Mouse (Mus musculus) spleen, adult 2 months (tissue): Measurements from ENCODE around the gene Apba2. TPM values are rescaled to one million over a fixed set of nuclear protein-coding genes. Genes with fewer than 3 reads are reported as not detected.

Experiments
- DNase-seq, 2 experiments: peaks; one replicate each; pipeline versions ENCODE4 v3.0.0 to v3.0.0-alpha.2; 2012 to 2021; ENCODE audit warnings: low spot score in 2 of 2, low read depth in 1 of 2
- H3K27ac ChIP-seq: fragments of 200-500 bp; 2 replicates; pipeline ENCODE4 v1.5.1; 2012; ENCODE audit warnings: low read length, inconsistent platforms; ENCODE audit not compliant: insufficient read depth
- H3K27me3 ChIP-seq: fragments of 200-500 bp; 2 replicates; pipeline ENCODE4 v1.6.1; 2012; ENCODE audit warnings: mild to moderate bottlenecking, moderate library complexity, low read length, inconsistent platforms; ENCODE audit not compliant: control insufficient read depth, insufficient read depth
- H3K36me3 ChIP-seq: fragments of 200-500 bp; 2 replicates; pipeline ENCODE4 v1.6.1; 2012; ENCODE audit warnings: mild to moderate bottlenecking, low read length, inconsistent platforms; ENCODE audit not compliant: control insufficient read depth, insufficient read depth
- H3K4me1 ChIP-seq: fragments of 200-500 bp; 2 replicates; pipeline ENCODE4 v1.6.1; 2011; ENCODE audit warnings: inconsistent platforms; ENCODE audit not compliant: control insufficient read depth, insufficient read depth, insufficient read length
- H3K4me3 ChIP-seq: fragments of 200-500 bp; 2 replicates; pipeline ENCODE4 v1.5.1; 2011; ENCODE audit warnings: mild to moderate bottlenecking, inconsistent platforms; ENCODE audit not compliant: insufficient read depth, insufficient read length; ENCODE audit errors: extremely low read depth
- CTCF ChIP-seq: fragments of 200-500 bp; IDR thresholded peaks from 2 replicates; pipeline ENCODE4 v1.5.1; 2011; ENCODE audit warnings: mild to moderate bottlenecking, inconsistent platforms; ENCODE audit not compliant: insufficient read depth, insufficient read length, insufficient replicate concordance; ENCODE audit errors: extremely low read depth
- POLR2A ChIP-seq: fragments of 200-500 bp; IDR thresholded peaks from 2 replicates; pipeline ENCODE4 v1.6.1; 2011; ENCODE audit warnings: low read depth, low read length, inconsistent platforms
- WGBS: fragments of 180-500 bp; shearing (Covaris S2); methylation state at CpG from one replicate; pipeline ENCODE4 v1.1.7; 2018; 5-methylcytosine and 5-hydroxymethylcytosine counted together
- polyA plus RNA-seq: library from polyadenylated mRNA; depleted of rRNA; stranded (reverse); fragments of >200 nt; gene quantifications from 2 replicates; pipeline ENCODE4 v1.2.3, GENCODE M21; 2012

Apba2 gene
- polyA plus RNA-seq, 1 experiment = 0.18 TPM

- Histone ChIP-seq H3K27me3 (no peaks in the 10 kb centered on the region), H3K27ac (no peak overlapping the region), H3K36me3 (no peaks in the 10 kb centered on the region), H3K4me1 (no peaks in the 10 kb centered on the region), H3K4me3 (no peak overlapping the region)
- no peak for TF ChIP-seq POLR2A
- TF ChIP-seq CTCF = no peak
- 85% methylated on average over 3 of the region's 3 CpGs for whole genome bisulfite sequencing
- DNase-seq = no peak
Measured at GRCm38 (mm10) chr7:64651963-64652362, 150.5 kb downstream of the Apba2 start.

GRCm38 (mm10) chr7:64656787-64657186, 155.3 kb downstream of the Apba2 start:
- no peaks in the 10 kb centered on the region for H3K4me1 ChIP-seq
- no peak overlapping the region for H3K27ac ChIP-seq
- H3K27me3 ChIP-seq = no peaks in the 10 kb centered on the region
- DNase-seq = no peak
- no peak overlapping the region for H3K4me3 ChIP-seq
- WGBS = 19% methylated on average over 7 of the region's 7 CpGs
- TF ChIP-seq POLR2A (no peak), CTCF (no peak)
- no peaks in the 10 kb centered on the region for H3K36me3 ChIP-seq

GRCm38 (mm10) chr7:64658914-64659313, 157.4 kb downstream of the Apba2 start:
- Histone ChIP-seq H3K4me3 (no peak overlapping the region), H3K27ac (no peak overlapping the region), H3K27me3 (no peaks in the 10 kb centered on the region), H3K36me3 (no peaks in the 10 kb centered on the region), H3K4me1 (no peaks in the 10 kb centered on the region)
- WGBS = 83% methylated on average over 4 of the region's 4 CpGs
- no peak for DNase-seq
- no peak for TF ChIP-seq POLR2A
- TF ChIP-seq CTCF = no peak

GRCm38 (mm10) chr7:64659328-64659727, 157.8 kb downstream of the Apba2 start:
- Histone ChIP-seq H3K36me3 (no peaks in the 10 kb centered on the region), H3K4me3 (no peak overlapping the region), H3K27ac (no peak overlapping the region), H3K27me3 (no peaks in the 10 kb centered on the region), H3K4me1 (no peaks in the 10 kb centered on the region)
- DNase-seq = no peak
- 75% methylated on average over 8 of the region's 8 CpGs for WGBS
- TF ChIP-seq CTCF = no peak
- TF ChIP-seq POLR2A = no peak

GRCm38 (mm10) chr7:64662506-64662905, 161.0 kb downstream of the Apba2 start:
- TF ChIP-seq CTCF (no peak), POLR2A (no peak)
- Histone ChIP-seq H3K27ac (no peak overlapping the region), H3K27me3 (no peaks in the 10 kb centered on the region), H3K4me3 (no peak overlapping the region), H3K4me1 (no peaks in the 10 kb centered on the region), H3K36me3 (no peaks in the 10 kb centered on the region)
- no peak for DNase-seq
- 92% methylated on average over 5 of the region's 5 CpGs for WGBS

- Histone ChIP-seq H3K4me1 (no peaks in the 10 kb centered on the region), H3K4me3 (no peak overlapping the region), H3K27ac (no peak overlapping the region), H3K36me3 (no peaks in the 10 kb centered on the region), H3K27me3 (no peaks in the 10 kb centered on the region)
- 85% methylated on average over 3 of the region's 3 CpGs for WGBS
- TF ChIP-seq POLR2A (no peak), CTCF (no peak)
- no peak for DNase-seq
Measured at GRCm38 (mm10) chr7:64663600-64663999, 162.1 kb downstream of the Apba2 start.

- no peak for TF ChIP-seq POLR2A
- no peak for TF ChIP-seq CTCF
- Histone ChIP-seq H3K4me1 (no peaks in the 10 kb centered on the region), H3K4me3 (no peak overlapping the region), H3K27ac (no peak overlapping the region), H3K27me3 (no peaks in the 10 kb centered on the region), H3K36me3 (no peaks in the 10 kb centered on the region)
- 44% methylated on average over 7 of the region's 7 CpGs for WGBS
- DNase-seq = no peak
Measured at GRCm38 (mm10) chr7:64665120-64665519, 163.6 kb downstream of the Apba2 start.
